Mouse (Mus musculus): ENCODE measurements around the gene Sf1.

The Sf1 gene

GRCm38 (mm10) chr19:6392743-6393393 lies 29.4 kb downstream of the Sf1 start:
- Histone ChIP-seq H3K4me1 (replicated peaks; ENCODE audit: low read depth, low read length) (peaks cover 65% of the 10 kb centered on the region), H3K36me3 (ENCODE audit: insufficient read depth, low read length) (no peaks in the 10 kb centered on the region), H3K9me3 (ENCODE audit: low read length) (no peaks in the 10 kb centered on the region), H3K27me3 (ENCODE audit: insufficient read depth, low read length) (peaks cover 12% of the 10 kb centered on the region; the same call in 1 of the 2 replicates), H3K4me3 (replicated peaks; ENCODE audit: low read length) (no peak overlapping the region)
- TF ChIP-seq POU5F1 (IDR thresholded peaks at IDR 0.05; ENCODE audit: borderline replicate concordance, low read length), result no peak
- peak; percentile 84 for TF ChIP-seq CTCF (conservative IDR thresholded peaks at IDR 0.05; ENCODE audit: low read length)

GRCm38 (mm10) chr19:6393637-6394036 lies 30.1 kb downstream of the Sf1 start:
- peaks cover 64% of the 10 kb centered on the region for H3K4me1 ChIP-seq (replicated peaks; ENCODE audit: low read depth, low read length)
- TF ChIP-seq POU5F1 (IDR thresholded peaks at IDR 0.05; ENCODE audit: borderline replicate concordance, low read length) (no peak), CTCF (conservative IDR thresholded peaks at IDR 0.05; ENCODE audit: low read length) (no peak), NANOG (IDR thresholded peaks at IDR 0.05; ENCODE audit: borderline replicate concordance, low read length) (no peak)
- H3K4me3 ChIP-seq (replicated peaks; ENCODE audit: low read length), result peak overlapping the region; percentile 27; the same call in 1 of the 2 replicates
- no peaks in the 10 kb centered on the region for H3K36me3 ChIP-seq (ENCODE audit: insufficient read depth, low read length)
- no peaks in the 10 kb centered on the region for H3K9me3 ChIP-seq (ENCODE audit: low read length)
- H3K27me3 ChIP-seq (ENCODE audit: insufficient read depth, low read length), result peaks cover 11% of the 10 kb centered on the region; the same call in 1 of the 2 replicates

GRCm38 (mm10) chr19:6396237-6396636 lies 32.7 kb downstream of the Sf1 start:
- Histone ChIP-seq H3K36me3 (ENCODE audit: insufficient read depth, low read length) (no peaks in the 10 kb centered on the region), H3K4me1 (replicated peaks; ENCODE audit: low read depth, low read length) (peaks cover 57% of the 10 kb centered on the region)
- no peak for TF ChIP-seq CTCF (conservative IDR thresholded peaks at IDR 0.05; ENCODE audit: low read length)
- no peak for TF ChIP-seq NANOG (IDR thresholded peaks at IDR 0.05; ENCODE audit: borderline replicate concordance, low read length)
- TF ChIP-seq POU5F1 (IDR thresholded peaks at IDR 0.05; ENCODE audit: borderline replicate concordance, low read length), result no peak

GRCm38 (mm10) chr19:6397582-6398249 lies 34.2 kb downstream of the Sf1 start:
- H3K4me1 ChIP-seq (replicated peaks; ENCODE audit: low read depth, low read length), result peaks cover 62% of the 10 kb centered on the region
- TF ChIP-seq CTCF (conservative IDR thresholded peaks at IDR 0.05; ENCODE audit: low read length) (no peak), POU5F1 (IDR thresholded peaks at IDR 0.05; ENCODE audit: borderline replicate concordance, low read length) (no peak), NANOG (IDR thresholded peaks at IDR 0.05; ENCODE audit: borderline replicate concordance, low read length) (no peak)

More at GRCm38 (mm10) chr19:6396237-6396636, 32.7 kb downstream of the Sf1 start:
- Histone ChIP-seq H3K27me3 (ENCODE audit: insufficient read depth, low read length) (peaks cover 18% of the 10 kb centered on the region; the same call in 1 of the 2 replicates), H3K9me3 (ENCODE audit: low read length) (no peaks in the 10 kb centered on the region), H3K4me3 (replicated peaks; ENCODE audit: low read length) (no peak overlapping the region)

GRCm38 (mm10) chr19:6398447-6399284 lies 35.2 kb downstream of the Sf1 start:
- no peaks in the 10 kb centered on the region for H3K9me3 ChIP-seq (ENCODE audit: low read length)
- TF ChIP-seq POU5F1 (IDR thresholded peaks at IDR 0.05; ENCODE audit: borderline replicate concordance, low read length) (no peak), NANOG (IDR thresholded peaks at IDR 0.05; ENCODE audit: borderline replicate concordance, low read length) (no peak), CTCF (conservative IDR thresholded peaks at IDR 0.05; ENCODE audit: low read length) (no peak)
- peak overlapping the region; percentile 87 for H3K4me3 ChIP-seq (replicated peaks; ENCODE audit: low read length)
- H3K27me3 ChIP-seq (ENCODE audit: insufficient read depth, low read length), result peaks cover 36% of the 10 kb centered on the region
- H3K4me1 ChIP-seq (replicated peaks; ENCODE audit: low read depth, low read length), result peaks cover 63% of the 10 kb centered on the region
- H3K36me3 ChIP-seq (ENCODE audit: insufficient read depth, low read length), result peaks cover 14% of the 10 kb centered on the region

More at GRCm38 (mm10) chr19:6397582-6398249, 34.2 kb downstream of the Sf1 start:
- H3K4me3 ChIP-seq (replicated peaks; ENCODE audit: low read length), result peak overlapping the region; percentile 87
- H3K36me3 ChIP-seq (ENCODE audit: insufficient read depth, low read length), result peaks cover 5% of the 10 kb centered on the region
- no peaks in the 10 kb centered on the region for H3K9me3 ChIP-seq (ENCODE audit: low read length)
- H3K27me3 ChIP-seq (ENCODE audit: insufficient read depth, low read length), result peaks cover 28% of the 10 kb centered on the region

- H3K4me3 ChIP-seq (replicated peaks; ENCODE audit: low read length), result peak within 1 kb of the TSS; percentile 87
- no peak for TF ChIP-seq CTCF (conservative IDR thresholded peaks at IDR 0.05; ENCODE audit: low read length)
- TF ChIP-seq POU5F1 (IDR thresholded peaks at IDR 0.05; ENCODE audit: borderline replicate concordance, low read length), result no peak
- no peak for TF ChIP-seq NANOG (IDR thresholded peaks at IDR 0.05; ENCODE audit: borderline replicate concordance, low read length)
- H3K27me3 ChIP-seq (ENCODE audit: insufficient read depth, low read length), result peaks cover 44% of the 10 kb centered on the region
- peaks cover 70% of the 10 kb centered on the region for H3K4me1 ChIP-seq (replicated peaks; ENCODE audit: low read depth, low read length)
- peaks cover 22% of the 10 kb centered on the region for H3K36me3 ChIP-seq (ENCODE audit: insufficient read depth, low read length)
- H3K9me3 ChIP-seq (ENCODE audit: low read length), result no peaks in the 10 kb centered on the region
Observed at GRCm38 (mm10) chr19:6399285-6400095, 36.0 kb downstream of the Sf1 start, which contains the start of gene Rasgrp2. TSS of gene Rasgrp2 (plus strand) at chr19:6399340.

- H3K27me3 ChIP-seq (ENCODE audit: insufficient read depth, low read length), result peaks cover 49% of the 10 kb centered on the region
- no peak for TF ChIP-seq NANOG (IDR thresholded peaks at IDR 0.05; ENCODE audit: borderline replicate concordance, low read length)
- H3K4me1 ChIP-seq (replicated peaks; ENCODE audit: low read depth, low read length), result peaks cover 79% of the 10 kb centered on the region
- peaks cover 24% of the 10 kb centered on the region for H3K36me3 ChIP-seq (ENCODE audit: insufficient read depth, low read length)
- H3K4me3 ChIP-seq (replicated peaks; ENCODE audit: low read length), result peak overlapping the region; percentile 87
- no peaks in the 10 kb centered on the region for H3K9me3 ChIP-seq (ENCODE audit: low read length)
Observed at GRCm38 (mm10) chr19:6400096-6401086, 36.9 kb downstream of the Sf1 start.
